Mouse (Mus musculus) lung, postnatal 0 days (tissue): ENCODE measurements at regions not wholly inside any gene's neighbourhood (a gene's known extent, or its start where the extent isn't known, plus 50 kb on each side); places are given as distances from the start of the nearest gene placed in this dataset.

ENCODE experiments used
- CTCF ChIP-seq: IDR thresholded peaks from 2 replicates; pipeline ENCODE4 v1.5.1; 2016; ENCODE audit warnings: antibody characterized with exemption, mild to moderate bottlenecking
- EP300 ChIP-seq: IDR thresholded peaks from 2 replicates; pipeline ENCODE4 v1.6.1; 2016; ENCODE audit warnings: antibody characterized with exemption, mild to moderate bottlenecking, control low read depth

DNA sequence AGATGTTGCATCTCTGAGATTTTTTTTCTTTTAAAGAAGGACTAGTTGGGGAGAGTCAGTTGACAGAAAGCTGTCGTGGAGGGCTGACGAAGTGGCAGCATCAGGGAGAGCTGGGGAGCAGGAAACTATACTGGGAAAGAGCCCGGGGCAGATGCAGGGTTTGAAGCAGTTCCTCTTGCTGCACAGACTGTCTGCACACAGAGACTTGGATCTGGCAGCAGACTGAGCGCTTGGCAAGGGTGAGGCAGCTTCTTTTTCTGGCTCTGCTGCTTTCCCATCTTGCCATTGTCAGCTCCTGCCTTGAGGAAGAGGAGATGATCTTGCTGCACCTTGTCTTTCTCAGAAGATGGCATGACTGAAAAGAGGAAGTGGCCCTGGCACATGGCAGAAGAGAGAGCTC, 55.2 kb downstream of the Gm10192 start:
- no peak for TF ChIP-seq CTCF
- TF ChIP-seq EP300 = no peak
